Mouse (Mus musculus) E14TG2a.4 (cell line): Measurements from ENCODE around the gene Pgc.

Experiments used
- H3K27me3 ChIP-seq: 2 replicates; pipeline ENCODE4 v1.6.1; 2014; ENCODE audit warnings: low read length, control low read depth; ENCODE audit not compliant: insufficient read depth
- H3K36me3 ChIP-seq: 2 replicates; pipeline ENCODE4 v1.6.1; 2014; ENCODE audit warnings: low read length, control low read depth; ENCODE audit not compliant: insufficient read depth
- H3K4me1 ChIP-seq: replicated peaks from 2 replicates; pipeline ENCODE4 v1.6.1; 2014; ENCODE audit warnings: low read depth, low read length, control low read depth
- H3K4me3 ChIP-seq: replicated peaks from 2 replicates; pipeline ENCODE4 v1.5.1; 2014; ENCODE audit warnings: mild to moderate bottlenecking, low read length
- H3K9me3 ChIP-seq: 2 replicates; pipeline ENCODE4 v1.6.1; 2014; ENCODE audit warnings: low read length, control low read depth
- CTCF ChIP-seq: conservative IDR thresholded peaks from 2 replicates; pipeline ENCODE4 v1.5.1; 2014; ENCODE audit warnings: low read length
- NANOG ChIP-seq: IDR thresholded peaks from 2 replicates; pipeline ENCODE4 v1.6.1; 2014; ENCODE audit warnings: borderline replicate concordance, low read length, mixed read lengths
- POU5F1 ChIP-seq: IDR thresholded peaks from 2 replicates; pipeline ENCODE4 v1.6.1; 2014; ENCODE audit warnings: low read length, borderline replicate concordance

Pgc gene

DNA sequence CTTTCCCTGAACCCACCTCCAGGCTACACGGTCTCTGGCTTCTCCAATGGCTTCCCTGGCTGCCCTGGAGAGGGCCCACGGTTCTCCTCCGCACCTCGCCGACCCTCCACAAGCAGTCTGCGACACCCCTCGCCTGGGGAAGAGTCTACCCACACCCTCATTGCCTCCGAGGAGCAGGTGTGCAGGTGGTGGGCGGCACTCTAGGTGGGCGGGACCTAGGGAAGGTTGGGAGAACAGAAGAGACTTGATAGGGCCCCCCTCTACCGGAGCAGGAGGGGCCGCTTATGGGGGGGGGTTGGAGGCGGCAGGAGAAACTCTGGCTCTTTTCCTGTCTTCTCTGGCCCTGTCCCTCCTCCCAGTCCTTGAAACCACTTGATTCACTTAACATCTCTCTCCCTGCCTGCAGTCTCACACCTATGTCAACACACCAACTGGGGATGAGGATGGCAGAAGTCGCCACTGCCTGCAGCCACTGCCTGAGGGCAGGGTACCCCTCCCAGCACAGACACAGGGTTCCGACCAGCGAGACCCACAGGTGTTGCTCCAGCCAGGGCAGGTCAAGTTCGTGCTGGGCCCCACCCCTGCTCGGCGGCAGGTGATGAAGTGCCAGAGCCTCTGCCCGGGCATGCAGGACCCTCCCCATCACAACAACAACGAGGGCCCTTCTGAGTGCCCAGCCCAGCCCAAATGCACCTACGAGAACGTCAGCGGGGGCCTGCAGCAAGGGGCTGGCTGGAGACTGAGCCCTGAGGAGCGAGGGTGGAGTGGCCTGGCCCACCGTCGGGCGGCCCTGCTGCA lies 23.9 kb upstream of the Pgc start:
- no peak for TF ChIP-seq NANOG
- no peak for TF ChIP-seq POU5F1
- TF ChIP-seq CTCF: no peak
- no peaks in the 10 kb centered on the region for H3K9me3 ChIP-seq
- 0 out of 2 replicates have a peak, but pooled peaks cover 3% of the 10 kb centered on the region for H3K27me3 ChIP-seq
- H3K4me1 ChIP-seq: peaks cover 91% of the 10 kb centered on the region
- peaks cover 73% of the 10 kb centered on the region for H3K36me3 ChIP-seq
- H3K4me3 ChIP-seq: peak overlapping the region; percentile 79

DNA sequence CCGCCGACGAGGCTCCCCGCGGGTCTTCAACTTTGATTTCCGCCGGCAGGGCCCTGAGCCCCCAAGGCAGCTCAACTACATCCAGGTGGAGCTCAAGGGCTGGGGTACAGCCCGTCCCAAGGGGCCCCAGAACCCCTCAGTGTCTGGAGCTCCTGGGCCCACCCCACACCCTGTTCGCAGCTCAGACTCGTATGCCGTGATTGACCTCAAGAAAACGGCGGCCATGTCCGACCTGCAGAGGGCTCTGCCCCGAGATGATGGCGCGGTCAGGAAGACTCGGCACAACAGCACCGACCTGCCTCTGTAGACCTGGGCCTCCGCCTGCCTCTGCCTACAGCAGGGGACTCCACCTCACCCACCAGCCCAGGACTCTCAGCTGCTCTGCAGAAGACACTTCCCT lies 23.1 kb upstream of the Pgc start:
- no peak for TF ChIP-seq CTCF
- no peak for TF ChIP-seq NANOG
- TF ChIP-seq POU5F1: no peak
- H3K4me1 ChIP-seq: peaks cover 91% of the 10 kb centered on the region
- H3K27me3 ChIP-seq: 0 out of 2 replicates have a peak, but pooled peaks cover 3% of the 10 kb centered on the region
- peaks cover 73% of the 10 kb centered on the region for H3K36me3 ChIP-seq
- peak overlapping the region; percentile 79 for H3K4me3 ChIP-seq
- H3K9me3 ChIP-seq: no peaks in the 10 kb centered on the region

DNA sequence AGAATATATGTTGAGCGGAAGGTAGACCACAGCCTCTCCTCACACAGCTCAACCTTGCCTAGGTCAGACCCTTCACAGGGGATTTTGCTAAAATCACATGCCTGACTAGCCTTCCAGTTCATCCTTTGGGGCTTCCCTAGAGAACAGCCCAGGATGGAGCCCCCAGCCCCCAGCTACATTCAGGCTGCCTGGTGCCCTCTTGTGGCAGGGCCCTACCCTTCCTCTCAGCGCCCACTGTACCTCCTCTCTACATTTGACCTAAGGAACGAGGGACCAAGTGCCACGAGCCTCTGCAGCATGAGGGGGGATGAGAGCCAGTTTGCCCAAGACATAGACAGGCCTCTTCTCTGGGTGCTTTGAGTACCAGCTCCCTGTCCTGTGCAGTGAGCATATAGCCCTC lies 21.9 kb upstream of the Pgc start:
- H3K4me3 ChIP-seq: peak overlapping the region; percentile 79
- H3K36me3 ChIP-seq: peaks cover 67% of the 10 kb centered on the region
- TF ChIP-seq CTCF (peak; percentile 36), POU5F1 (no peak)
- H3K4me1 ChIP-seq: peaks cover 95% of the 10 kb centered on the region
- no peaks in the 10 kb centered on the region for H3K9me3 ChIP-seq
- H3K27me3 ChIP-seq: 0 out of 2 replicates have a peak, but pooled peaks cover 3% of the 10 kb centered on the region

DNA sequence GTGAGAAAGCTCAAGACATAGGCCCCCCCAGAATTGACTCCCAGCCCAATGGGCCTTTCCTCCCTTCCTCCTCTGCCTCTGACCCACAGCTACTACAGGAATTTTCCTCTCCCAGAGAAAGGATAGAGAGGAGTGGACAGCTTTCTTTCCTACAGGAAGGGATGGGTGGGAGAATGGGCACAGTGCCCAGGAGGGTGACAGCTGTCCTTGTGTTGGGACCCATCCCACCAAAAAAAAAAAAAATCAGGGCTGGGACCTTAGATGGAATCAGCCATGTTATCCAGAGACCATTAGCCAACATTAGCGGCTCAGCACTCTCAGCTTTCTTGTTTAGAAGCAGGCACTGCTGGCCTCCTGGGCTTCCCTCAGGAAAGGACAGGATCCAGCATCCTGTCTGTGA lies 20.4 kb upstream of the Pgc start:
- no peak for TF ChIP-seq POU5F1
- no peak for TF ChIP-seq CTCF
- TF ChIP-seq NANOG: no peak
- H3K4me3 ChIP-seq: no peak overlapping the region
- H3K9me3 ChIP-seq: no peaks in the 10 kb centered on the region
- H3K27me3 ChIP-seq: no peaks in the 10 kb centered on the region
- peaks cover 99% of the 10 kb centered on the region for H3K4me1 ChIP-seq
- H3K36me3 ChIP-seq: peaks cover 52% of the 10 kb centered on the region

DNA sequence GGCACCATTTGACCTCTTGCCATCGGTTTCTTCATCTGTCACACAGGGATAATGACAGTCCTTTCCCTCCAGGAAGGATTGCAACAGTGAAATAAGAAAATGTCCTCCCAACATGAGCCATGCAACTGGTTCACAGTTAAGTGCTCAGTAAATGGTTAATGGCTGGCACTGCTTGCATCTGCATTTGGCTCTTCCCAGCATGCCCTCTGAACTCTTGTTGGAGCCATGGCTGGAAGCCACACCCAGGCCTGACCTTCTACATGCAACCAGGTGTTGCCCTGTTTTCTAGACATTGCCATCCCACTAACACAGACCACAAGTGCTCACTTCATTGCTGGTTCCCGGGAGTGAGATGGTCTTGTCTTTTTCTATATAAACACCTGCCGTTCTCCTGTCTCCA lies 18.7 kb upstream of the Pgc start:
- no peak for TF ChIP-seq POU5F1
- TF ChIP-seq NANOG: no peak
- Histone ChIP-seq H3K9me3 (no peaks in the 10 kb centered on the region), H3K36me3 (peaks cover 42% of the 10 kb centered on the region), H3K27me3 (no peaks in the 10 kb centered on the region), H3K4me1 (peaks cover 95% of the 10 kb centered on the region), H3K4me3 (peak overlapping the region; percentile 17; the same call in 1 of the 2 replicates)

DNA sequence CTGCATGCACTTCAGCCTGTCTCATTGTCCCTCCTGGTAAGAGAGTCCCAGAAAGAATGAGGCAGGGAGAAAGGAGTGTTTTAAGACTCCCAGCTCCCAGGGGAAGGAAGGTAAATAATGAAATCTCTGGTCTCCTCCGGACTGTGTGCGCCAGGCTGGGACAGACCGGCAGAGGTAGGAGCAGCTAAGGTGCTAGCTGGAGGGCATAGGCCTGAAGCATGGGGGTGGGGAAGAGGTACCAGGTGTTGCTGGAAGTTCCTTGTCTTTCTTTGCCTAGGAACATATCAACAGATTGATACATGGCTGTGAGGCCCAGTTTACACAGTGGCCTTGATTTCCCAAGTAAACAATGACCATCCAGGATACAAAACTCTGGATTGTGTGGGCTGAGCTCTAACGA lies 17.7 kb upstream of the Pgc start:
- Histone ChIP-seq H3K36me3 (peaks cover 42% of the 10 kb centered on the region), H3K9me3 (no peaks in the 10 kb centered on the region), H3K27me3 (no peaks in the 10 kb centered on the region), H3K4me1 (peaks cover 91% of the 10 kb centered on the region), H3K4me3 (peak overlapping the region; percentile 67)
- no peak for TF ChIP-seq POU5F1
- TF ChIP-seq NANOG: no peak
- TF ChIP-seq CTCF: no peak

DNA sequence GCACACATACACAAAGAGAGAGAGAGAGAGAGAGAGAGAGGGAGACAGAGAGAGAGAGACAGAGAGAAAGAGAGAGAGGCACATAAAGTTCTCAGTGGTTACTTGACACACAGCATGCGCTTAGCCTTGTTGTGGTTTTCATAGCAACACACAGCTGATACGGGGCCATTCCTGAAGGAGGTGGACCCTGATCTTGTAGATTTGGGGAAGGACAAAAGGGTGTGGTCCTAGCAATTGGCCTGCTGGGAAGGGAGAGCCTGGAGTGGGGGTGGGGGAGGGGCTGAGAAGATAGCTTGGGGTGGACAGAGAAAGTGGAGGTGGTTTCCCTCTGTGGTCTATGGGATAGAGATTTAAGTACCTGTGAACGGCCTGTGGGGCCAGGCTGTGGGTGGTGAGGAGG lies 16.6 kb upstream of the Pgc start:
- H3K36me3 ChIP-seq: peaks cover 34% of the 10 kb centered on the region

DNA sequence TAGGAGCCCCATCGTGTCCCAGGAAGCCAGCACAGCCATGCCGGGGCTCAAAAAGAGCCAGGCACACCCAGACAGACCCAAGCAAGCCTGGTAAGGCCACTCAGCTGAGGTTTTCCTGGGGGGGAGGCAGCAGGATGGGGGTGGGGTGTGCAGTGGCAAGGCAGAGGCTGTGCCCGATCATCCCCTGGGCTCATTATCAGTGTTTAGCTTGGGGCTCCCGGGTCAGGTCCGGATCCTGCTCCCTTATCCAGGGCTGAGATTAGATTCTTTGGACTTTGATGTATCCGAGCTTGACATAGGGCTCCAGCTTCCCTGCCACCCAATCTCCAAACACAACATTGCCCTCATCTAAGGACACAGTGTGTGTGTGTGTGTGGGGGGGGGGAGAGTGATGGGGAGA lies 14.8 kb upstream of the Pgc start:
- TF ChIP-seq CTCF: no peak
- TF ChIP-seq NANOG: no peak
- TF ChIP-seq POU5F1: no peak
- Histone ChIP-seq H3K4me1 (peaks cover 91% of the 10 kb centered on the region), H3K4me3 (peak overlapping the region; percentile 71)

More for the DNA sequence above, 16.6 kb upstream of the Pgc start:
- no peaks in the 10 kb centered on the region for H3K9me3 ChIP-seq
- H3K27me3 ChIP-seq: no peaks in the 10 kb centered on the region
- TF ChIP-seq CTCF (no peak), NANOG (no peak), POU5F1 (no peak)
- H3K4me1 ChIP-seq: peaks cover 92% of the 10 kb centered on the region
- peak overlapping the region; percentile 67 for H3K4me3 ChIP-seq

More for the DNA sequence above, 14.8 kb upstream of the Pgc start:
- H3K36me3 ChIP-seq: peaks cover 22% of the 10 kb centered on the region
- H3K27me3 ChIP-seq: no peaks in the 10 kb centered on the region
- no peaks in the 10 kb centered on the region for H3K9me3 ChIP-seq
